Mouse (Mus musculus) kidney, embryonic 16.5 days (tissue): ENCODE measurements around the gene Cdk20. TPM values are rescaled to one million over a fixed set of nuclear protein-coding genes. Genes with fewer than 3 reads are reported as not detected.

ENCODE experiments used
- ATAC-seq: fragments of 200-750 bp; cut with Nextera tagmentation; 2 replicates; pipeline ENCODE4 v1.8.0; 2017; ENCODE audit warnings: moderate TSS enrichment; ENCODE audit not compliant: low FRiP score, low TSS enrichment
- H3K27ac ChIP-seq: fragments of 300-500 bp; sonication (generic); 2 replicates; pipeline ENCODE4 v1.5.1; 2014; ENCODE audit warnings: low read length
- H3K27me3 ChIP-seq: fragments of 300-500 bp; sonication (generic); 2 replicates; pipeline ENCODE4 v1.6.1; 2014; ENCODE audit warnings: low read length, control low read depth, mixed read lengths; ENCODE audit not compliant: insufficient read depth
- H3K36me3 ChIP-seq: fragments of 300-500 bp; sonication (generic); 2 replicates; pipeline ENCODE4 v1.6.1; 2014; ENCODE audit warnings: low read length, control low read depth, mixed read lengths; ENCODE audit not compliant: insufficient read depth
- H3K4me1 ChIP-seq: fragments of 300-500 bp; sonication (generic); 2 replicates; pipeline ENCODE4 v1.6.1; 2014; ENCODE audit warnings: low read length, control low read depth, mixed read lengths; ENCODE audit not compliant: insufficient read depth
- H3K4me2 ChIP-seq: fragments of 300-500 bp; sonication (generic); replicated peaks from 2 replicates; pipeline ENCODE4 v1.6.1; 2014; ENCODE audit warnings: low read depth, low read length
- H3K4me3 ChIP-seq: fragments of 300-500 bp; sonication (generic); 2 replicates; pipeline ENCODE4 v1.5.1; 2014; ENCODE audit warnings: mild to moderate bottlenecking, low read length
- H3K9ac ChIP-seq: fragments of 300-500 bp; sonication (generic); replicated peaks from 2 replicates; pipeline ENCODE4 v1.6.1; 2014; ENCODE audit warnings: low read length
- H3K9me3 ChIP-seq: fragments of 300-500 bp; sonication (generic); 2 replicates; pipeline ENCODE4 v1.6.1; 2016; ENCODE audit warnings: low read length, control low read depth
- WGBS: fragments of 180-500 bp; shearing (Covaris S2); extraction: QIAGEN DNeasy Blood & Tissue Kit; methylation state at CpG from one replicate; pipeline ENCODE4 v1.1.7; 2014; 5-methylcytosine and 5-hydroxymethylcytosine counted together
- polyA plus RNA-seq: library from polyadenylated mRNA; unstranded; fragments of >200 nt; fragmentation: Nextera tagmentation; extraction: Ambion mirVana; gene quantifications from 2 replicates; pipeline ENCODE4 v1.2.1, GENCODE M21; 2015

Cdk20 gene
- polyA plus RNA-seq, 1 experiment from 2014 or later = 12.8 TPM

DNA sequence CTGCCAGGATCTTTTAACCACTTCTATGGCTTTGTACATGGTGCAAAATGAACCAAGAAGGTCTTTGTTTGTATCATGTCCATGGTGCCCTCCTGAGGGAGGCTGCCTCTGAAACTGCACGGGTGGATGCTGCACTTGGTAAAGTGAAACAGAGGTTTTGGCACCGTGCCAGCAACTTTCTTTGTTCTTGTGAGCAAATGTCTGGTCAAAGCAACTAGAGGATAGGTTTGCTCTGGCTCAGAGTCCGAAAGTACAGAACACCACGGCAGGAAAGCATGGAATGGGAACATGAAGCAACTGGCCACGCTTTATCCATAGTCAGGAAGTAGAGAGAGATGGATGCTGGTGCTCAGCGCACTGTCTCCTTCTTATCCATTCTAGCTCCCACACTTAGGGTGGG lies 35.8 kb downstream of the Cdk20 start:
- no peaks in the 10 kb centered on the region for H3K9me3 ChIP-seq
- 66% methylated on average over 6 of the region's 6 CpGs for WGBS
- no peaks in the 10 kb centered on the region for H3K4me1 ChIP-seq
- H3K27me3 ChIP-seq = no peaks in the 10 kb centered on the region
- no peak overlapping the region for H3K4me2 ChIP-seq
- no peak overlapping the region for H3K27ac ChIP-seq
- no peak overlapping the region for H3K9ac ChIP-seq
- H3K4me3 ChIP-seq = no peak overlapping the region
- no peaks in the 10 kb centered on the region for H3K36me3 ChIP-seq
- ATAC-seq = peak; percentile 42

- no peaks in the 10 kb centered on the region for H3K27me3 ChIP-seq
- H3K36me3 ChIP-seq = no peaks in the 10 kb centered on the region
- no peaks in the 10 kb centered on the region for H3K9me3 ChIP-seq
- no peak overlapping the region for H3K4me2 ChIP-seq
- no peak overlapping the region for H3K27ac ChIP-seq
- no peak overlapping the region for H3K4me3 ChIP-seq
- 59% methylated on average over 4 of the region's 4 CpGs for WGBS
- no peak overlapping the region for H3K9ac ChIP-seq
- ATAC-seq = peak; percentile 69; the same call in 1 of the 2 replicates
- H3K4me1 ChIP-seq = no peaks in the 10 kb centered on the region
Observed at GRCm38 (mm10) chr13:64477968-64478367, 45.9 kb downstream of the Cdk20 start.

DNA sequence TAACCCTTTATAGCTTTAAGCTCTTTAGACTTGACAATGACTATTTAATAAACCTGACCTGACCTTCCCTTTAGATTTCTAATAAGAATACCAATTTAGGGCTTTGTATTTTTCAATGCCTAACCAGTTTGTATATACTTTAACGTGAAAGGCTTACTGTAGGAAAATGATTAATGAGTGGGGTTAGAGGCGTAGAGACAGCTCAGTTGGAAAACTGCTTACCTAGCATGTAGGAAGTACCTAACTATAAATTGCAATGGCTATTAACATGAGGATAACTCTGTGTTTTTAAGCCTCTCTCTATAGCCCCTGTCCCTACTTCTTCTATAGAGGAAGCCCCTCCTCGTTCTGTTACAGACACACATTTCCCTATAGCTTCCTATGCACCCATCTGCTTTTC lies 47.8 kb downstream of the Cdk20 start:
- no peaks in the 10 kb centered on the region for H3K27me3 ChIP-seq
- no peak overlapping the region for H3K9ac ChIP-seq
- no peak overlapping the region for H3K4me3 ChIP-seq
- H3K4me1 ChIP-seq = no peaks in the 10 kb centered on the region
- H3K4me2 ChIP-seq = no peak overlapping the region
- no peaks in the 10 kb centered on the region for H3K9me3 ChIP-seq
- 43% methylated on average over 3 of the region's 3 CpGs for WGBS
- H3K36me3 ChIP-seq = no peaks in the 10 kb centered on the region
- peak; percentile 65; the same call in 1 of the 2 replicates for ATAC-seq
- no peak overlapping the region; the same call in 1 of the 2 replicates for H3K27ac ChIP-seq

GRCm38 (mm10) chr13:64489886-64490285 lies 57.8 kb downstream of the Cdk20 start:
- no peak overlapping the region for H3K9ac ChIP-seq
- no peaks in the 10 kb centered on the region for H3K9me3 ChIP-seq
- H3K27me3 ChIP-seq = no peaks in the 10 kb centered on the region
- H3K4me2 ChIP-seq = no peak overlapping the region
- WGBS = 71% methylated on average over 6 of the region's 6 CpGs
- H3K27ac ChIP-seq = no peak overlapping the region
- peaks cover 7% of the 10 kb centered on the region; the same call in 1 of the 2 replicates for H3K4me1 ChIP-seq
- no peak overlapping the region for H3K4me3 ChIP-seq
- no peaks in the 10 kb centered on the region for H3K36me3 ChIP-seq
- ATAC-seq = no peak

Other genes with a start within 250 kb of the Cdk20 start
- gene Cdc14b, start 157.0 kb upstream of the Cdk20 start, polyA plus RNA-seq = 16.1 and 16.9 TPM in 2 replicates
- 43.3 and 55.4 TPM in 2 replicates for gene Aaed1, start 119.6 kb upstream of the Cdk20 start, polyA plus RNA-seq
- gene Ctsl, start 61.4 kb upstream of the Cdk20 start, polyA plus RNA-seq = 382 and 413 TPM in 2 replicates
- gene Fam240b, start 65.5 kb downstream of the Cdk20 start, polyA plus RNA-seq = 0.14 TPM in 1 of 2 replicates, not detected in the other